Mouse (Mus musculus) midbrain, embryonic 10.5 days (tissue): ENCODE measurements around the gene Zfp984. TPM values are rescaled to one million over a fixed set of nuclear protein-coding genes. Genes with fewer than 3 reads are reported as not detected.
A peak's percentile ranks its signal among the peaks of the same experiment; 100 is the strongest.
"Not testable (repeated sequence)": the region's sequence is repeated elsewhere in the genome, so short reads cannot be mapped to it uniquely, and the experiment has no call there.

Experiments used
- DNase-seq: peaks from one replicate; pipeline ENCODE4 v3.0.0-alpha.2; 2017; ENCODE audit warnings: low spot score
- H3K27ac ChIP-seq: fragments of 300-500 bp; sonication (generic); replicated peaks from 2 replicates; pipeline ENCODE4 v1.5.1; 2016; ENCODE audit warnings: mild to moderate bottlenecking
- H3K27me3 ChIP-seq: fragments of 300-500 bp; sonication (generic); 2 replicates; pipeline ENCODE4 v1.6.1; 2016; ENCODE audit warnings: low read depth, mild to moderate bottlenecking; ENCODE audit not compliant: poor library complexity, severe bottlenecking
- H3K36me3 ChIP-seq: fragments of 300-500 bp; sonication (generic); 2 replicates; pipeline ENCODE4 v1.6.1; 2016; ENCODE audit warnings: mild to moderate bottlenecking, moderate library complexity
- H3K4me1 ChIP-seq: fragments of 300-500 bp; sonication (generic); 2 replicates; pipeline ENCODE4 v1.6.1; 2016
- H3K4me3 ChIP-seq: fragments of 300-500 bp; sonication (generic); 2 replicates; pipeline ENCODE4 v1.5.1; 2016; ENCODE audit warnings: mild to moderate bottlenecking, moderate library complexity
- H3K9me3 ChIP-seq: fragments of 300-500 bp; sonication (generic); replicated peaks from 2 replicates; pipeline ENCODE4 v1.6.1; 2016; ENCODE audit warnings: mild to moderate bottlenecking
- WGBS: fragments of 180-500 bp; shearing (Covaris S2); methylation state at CpG from one replicate; pipeline ENCODE4 v1.1.7; 2016; 5-methylcytosine and 5-hydroxymethylcytosine counted together
- polyA plus RNA-seq: library from polyadenylated mRNA; unstranded; fragments of >200 nt; fragmentation: Nextera tagmentation; extraction: Ambion mirVana; gene quantifications from 2 replicates; pipeline ENCODE4 v1.2.1, GENCODE M21; 2016

The Zfp984 gene
- 5.8 and 7.4 TPM in 2 replicates for polyA plus RNA-seq

DNA sequence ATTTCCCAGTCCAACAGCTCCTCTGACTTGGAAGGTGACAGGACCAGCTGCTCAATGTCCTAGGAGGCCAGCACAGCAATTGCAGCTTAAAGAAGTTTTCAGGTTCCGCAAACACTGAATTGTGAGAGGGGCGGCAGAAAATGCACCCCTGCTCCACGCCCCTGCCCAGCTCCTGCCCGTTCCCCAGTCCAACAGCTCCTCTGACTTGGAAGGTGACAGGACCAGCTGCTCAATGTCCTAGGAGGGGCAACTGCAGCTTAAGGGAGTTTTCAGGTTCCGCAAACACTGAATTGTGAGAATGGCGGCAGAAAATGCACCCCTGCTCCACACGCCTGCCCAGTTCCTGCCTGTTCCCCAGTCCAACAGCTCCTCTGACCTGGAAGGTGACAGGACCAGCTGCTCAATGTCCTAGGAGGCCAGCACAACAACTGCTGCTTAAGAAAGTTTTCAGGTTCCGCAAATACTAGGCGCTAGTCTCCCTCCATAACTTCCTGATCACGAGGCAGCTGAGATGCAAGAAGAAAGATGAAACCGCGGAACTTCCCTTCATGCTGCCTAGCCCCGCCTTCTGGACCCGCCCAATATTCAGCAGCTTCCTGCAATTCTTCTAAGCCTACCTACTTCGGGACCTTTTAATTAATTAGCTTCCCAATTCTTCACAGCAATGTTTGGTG lies at the start of gene Zfp984:
Zfp984 (minus strand) TSS at position 497 of the 674 bp plus-strand sequence.
- H3K27me3 ChIP-seq, H3K4me1 ChIP-seq: not testable (repeated sequence)
- Histone ChIP-seq H3K27ac (peak within 1 kb of the TSS; percentile 79), H3K9me3 (peaks cover 12% of the 10 kb centered on the region), H3K36me3 (peaks cover 15% of the 10 kb centered on the region), H3K4me3 (peak within 1 kb of the TSS; percentile 62)
- peak; percentile 55 for DNase-seq
- WGBS, result 16% methylated on average over 15 of the region's 15 CpGs

DNA sequence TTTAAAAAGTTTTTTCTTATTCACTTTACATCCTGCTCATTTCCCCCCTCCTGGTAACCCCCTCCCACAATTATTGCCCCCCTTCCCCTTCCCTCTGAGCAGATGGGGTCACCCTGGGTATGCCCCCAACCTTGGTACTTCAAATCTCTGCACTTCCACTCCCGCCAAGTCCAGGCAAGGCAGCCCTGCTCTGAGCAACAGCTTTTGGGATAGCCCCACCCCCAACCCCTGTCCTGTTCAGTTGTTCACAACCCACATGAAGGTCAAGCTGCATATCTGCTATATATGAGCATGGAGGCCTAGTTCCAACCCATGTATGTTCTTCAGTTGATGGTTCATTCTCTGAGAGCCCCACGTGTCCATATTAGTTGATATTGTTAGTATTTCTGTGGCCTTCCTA lies 41.2 kb upstream of the Zfp984 start:
- 86% methylated on average over 2 of the region's 2 CpGs for WGBS
- H3K4me3 ChIP-seq, result no peak overlapping the region
- H3K4me1 ChIP-seq, result peaks cover 14% of the 10 kb centered on the region
- no peak for DNase-seq
- no peak overlapping the region for H3K27ac ChIP-seq
- H3K27me3 ChIP-seq, result no peaks in the 10 kb centered on the region
- H3K36me3 ChIP-seq, result peaks cover 4% of the 10 kb centered on the region
- H3K9me3 ChIP-seq, result no peaks in the 10 kb centered on the region

DNA sequence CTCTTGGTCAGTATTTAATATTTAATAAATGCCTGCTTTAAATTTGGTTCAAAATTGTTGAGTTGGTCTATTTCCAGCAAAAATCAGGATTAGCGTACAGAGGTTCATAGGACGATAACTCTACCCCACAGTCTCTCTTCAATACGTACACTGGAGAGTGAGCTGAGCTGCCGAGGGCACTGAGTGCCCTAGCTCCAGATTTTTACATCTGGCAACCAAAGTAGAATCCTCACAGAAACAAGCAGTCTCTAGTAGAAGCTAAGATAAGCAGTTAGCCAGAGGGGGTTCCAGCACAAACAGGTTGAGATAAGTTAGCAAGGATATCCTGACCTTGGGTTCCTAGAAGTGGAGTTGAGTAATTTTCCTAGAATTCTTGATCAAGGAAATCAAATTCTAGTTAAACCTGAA lies 39.0 kb upstream of the Zfp984 start:
- DNase-seq, result no peak
- peak overlapping the region; percentile 85 for H3K4me3 ChIP-seq
- WGBS, result 8% methylated on average over 4 of the region's 4 CpGs
- peaks cover 20% of the 10 kb centered on the region for H3K36me3 ChIP-seq
- H3K4me1 ChIP-seq, result peaks cover 14% of the 10 kb centered on the region
- peaks cover 5% of the 10 kb centered on the region; the same call in 1 of the 2 replicates for H3K9me3 ChIP-seq
- peak overlapping the region; percentile 83 for H3K27ac ChIP-seq
- no peaks in the 10 kb centered on the region for H3K27me3 ChIP-seq

DNA sequence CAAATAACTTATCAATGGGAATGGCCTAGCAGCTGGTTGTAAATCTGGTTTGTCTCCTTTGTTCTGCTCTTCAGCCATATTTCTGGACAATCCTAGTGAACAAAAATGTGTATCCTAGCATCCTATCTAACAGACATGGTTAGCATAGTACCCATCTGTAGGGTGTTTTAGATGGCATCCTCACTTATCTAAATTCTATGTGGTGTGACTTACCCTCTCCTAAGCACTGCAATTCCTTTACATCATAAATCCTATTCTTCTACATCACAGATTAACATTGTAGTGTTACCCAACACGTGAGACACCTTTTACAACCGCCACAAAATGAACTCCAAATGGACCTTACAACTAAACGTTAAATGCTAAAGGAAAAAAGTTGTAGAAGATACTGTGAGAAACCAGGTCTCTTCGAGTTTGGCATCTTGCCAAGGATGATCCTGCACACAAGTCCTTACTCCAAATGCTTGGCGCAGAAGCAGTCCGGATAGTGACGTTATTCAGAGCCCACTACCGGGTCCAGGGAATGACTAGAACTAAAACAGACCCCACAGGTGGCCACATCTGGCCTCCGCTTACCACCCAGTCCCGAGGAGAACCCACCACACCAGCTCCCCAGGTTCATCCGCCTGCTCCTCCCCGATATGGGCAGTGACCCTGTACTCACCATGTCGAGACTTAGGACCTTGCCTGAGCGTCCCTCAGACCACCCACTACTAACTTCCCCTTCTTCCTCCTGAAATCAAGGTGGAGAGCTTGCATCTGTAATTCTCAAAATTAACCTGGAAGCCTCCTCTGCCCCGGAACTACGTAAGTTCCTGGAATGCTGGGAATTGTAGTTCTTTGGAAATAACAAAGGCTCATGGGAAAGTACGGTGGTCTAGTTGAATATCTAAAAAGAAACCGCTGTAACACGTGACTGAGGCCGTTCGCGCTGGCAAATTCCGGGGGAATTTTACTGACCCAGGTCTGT lies 38.3 kb upstream of the Zfp984 start, which contains the start of gene Zfp933:
Zfp933 (minus strand) TSS at position 753 of the 970 bp plus-strand sequence.
- Histone ChIP-seq H3K27ac (peak within 1 kb of the TSS; percentile 83), H3K27me3 (no peaks in the 10 kb centered on the region), H3K9me3 (peaks cover 12% of the 10 kb centered on the region), H3K4me3 (peak within 1 kb of the TSS; percentile 85), H3K36me3 (peaks cover 27% of the 10 kb centered on the region), H3K4me1 (peaks cover 14% of the 10 kb centered on the region)
- peak; percentile 60 for DNase-seq
- 5% methylated on average over 23 of the region's 23 CpGs for WGBS

DNA sequence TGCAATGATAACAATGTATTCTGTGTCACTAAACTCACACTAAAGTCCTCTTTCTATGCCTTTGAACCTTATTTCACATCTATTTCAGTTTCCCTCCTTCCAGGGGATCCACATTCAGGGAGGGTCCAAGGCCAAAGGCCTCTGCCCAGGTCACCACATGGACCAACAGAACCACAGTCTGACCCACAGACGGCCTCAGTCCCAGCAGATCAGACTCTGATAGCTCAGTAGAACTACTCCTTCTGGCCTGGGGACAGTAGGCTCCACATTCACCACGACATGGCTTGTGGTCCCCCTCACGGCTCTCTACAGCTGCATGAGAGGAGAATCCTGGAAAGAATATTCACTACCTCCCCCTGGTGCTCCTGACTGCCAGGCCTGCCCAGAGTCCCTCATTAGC lies 33.3 kb upstream of the Zfp984 start:
- Histone ChIP-seq H3K36me3 (peaks cover 55% of the 10 kb centered on the region), H3K9me3 (peaks cover 38% of the 10 kb centered on the region), H3K4me1 (peaks cover 7% of the 10 kb centered on the region), H3K4me3 (no peak overlapping the region), H3K27ac (no peak overlapping the region), H3K27me3 (no peaks in the 10 kb centered on the region)
- DNase-seq, result no peak
- WGBS, result 96% methylated on average over 3 of the region's 3 CpGs

DNA sequence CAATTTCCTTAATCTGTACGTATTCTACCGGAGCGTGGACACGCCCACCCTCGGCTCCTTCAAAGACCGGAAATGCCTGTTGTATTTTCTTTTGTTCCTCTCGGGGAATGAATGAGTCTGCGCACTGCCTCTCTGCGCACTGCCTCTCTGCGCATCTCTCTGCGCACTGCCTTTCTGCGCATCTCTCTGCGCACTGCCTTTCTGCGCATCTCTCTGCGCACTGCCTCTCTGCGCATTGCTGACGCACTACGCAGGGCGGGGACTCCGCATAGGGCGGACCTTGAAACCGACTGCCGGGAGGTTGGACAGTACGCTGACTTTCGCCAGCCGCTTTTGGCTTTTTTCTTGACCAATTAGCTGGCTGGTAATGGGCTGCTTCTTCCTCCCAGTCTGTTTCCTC lies 29.7 kb upstream of the Zfp984 start:
- H3K4me3 ChIP-seq, H3K27ac ChIP-seq, H3K4me1 ChIP-seq, DNase-seq, H3K27me3 ChIP-seq: not testable (repeated sequence)
- 96% methylated on average over 21 of the region's 26 CpGs for WGBS
- Histone ChIP-seq H3K36me3 (peaks cover 42% of the 10 kb centered on the region), H3K9me3 (peaks cover 41% of the 10 kb centered on the region)

DNA sequence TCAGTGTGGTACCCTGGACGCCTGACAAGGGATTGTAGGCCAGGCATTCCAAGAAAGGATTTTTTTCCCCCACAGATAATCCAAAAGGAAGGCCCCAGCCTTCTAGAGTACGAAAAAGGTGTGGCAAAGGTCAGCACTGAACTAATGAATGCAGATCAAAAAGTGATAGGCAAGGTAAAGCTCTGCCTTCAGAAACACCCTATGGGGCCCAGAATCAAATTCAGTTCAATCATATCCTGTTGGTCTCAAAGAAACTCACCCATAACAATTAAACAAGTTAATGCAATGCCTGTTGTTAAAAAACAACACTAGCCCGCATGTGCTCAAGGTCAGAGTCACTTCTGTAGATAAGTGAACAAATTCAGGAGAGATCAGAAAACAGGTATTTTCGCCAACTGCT lies 14.8 kb upstream of the Zfp984 start:
- no peak for DNase-seq
- Histone ChIP-seq H3K4me3 (no peak overlapping the region), H3K36me3 (peaks cover 75% of the 10 kb centered on the region), H3K27me3 (no peaks in the 10 kb centered on the region), H3K9me3 (peaks cover 94% of the 10 kb centered on the region), H3K27ac (no peak overlapping the region), H3K4me1 (no peaks in the 10 kb centered on the region)
- 94% methylated on average over 4 of the region's 4 CpGs for WGBS

DNA sequence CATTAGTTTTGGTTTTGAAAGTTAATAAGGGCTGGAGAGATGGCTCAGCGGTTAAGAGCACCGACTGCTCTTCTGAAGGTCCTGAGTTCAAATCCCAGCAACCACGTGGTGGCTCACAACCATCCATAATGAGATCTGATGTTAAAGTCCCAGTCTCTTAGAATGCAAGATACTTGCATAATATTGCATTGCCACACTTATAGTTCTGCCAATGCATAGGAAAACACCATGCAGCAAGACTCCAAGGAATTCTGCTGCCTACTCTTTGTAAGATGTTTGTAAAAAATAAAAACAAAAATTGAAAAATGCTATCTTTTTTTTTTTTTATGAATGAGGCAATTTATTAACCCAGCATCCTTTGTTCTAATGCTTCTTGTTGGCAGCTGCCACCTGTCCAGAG lies 11.8 kb upstream of the Zfp984 start:
- WGBS, result 93% methylated on average over 3 of the region's 3 CpGs
- H3K9me3 ChIP-seq, result peaks cover 76% of the 10 kb centered on the region

DNA sequence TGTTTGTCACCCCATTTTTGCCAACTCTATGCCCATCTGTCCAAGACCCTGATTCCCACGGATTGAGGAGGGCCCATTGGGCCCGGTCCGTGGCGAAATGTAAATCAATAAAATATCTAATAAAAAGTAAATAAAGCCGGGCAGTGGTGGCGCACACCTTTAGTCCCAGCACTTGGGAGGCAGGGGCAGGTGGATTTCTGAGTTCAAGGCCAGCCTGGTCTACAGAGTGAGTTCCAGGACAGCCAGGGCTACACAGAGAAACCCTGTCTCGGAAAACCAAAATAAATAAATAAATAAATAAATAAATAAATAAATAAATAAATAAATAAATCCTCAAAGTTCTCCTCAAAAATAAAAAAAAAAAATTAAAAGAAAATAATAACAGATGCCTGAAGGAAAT lies 10.1 kb upstream of the Zfp984 start:
- peaks cover 29% of the 10 kb centered on the region for H3K36me3 ChIP-seq
- H3K27me3 ChIP-seq, H3K27ac ChIP-seq, H3K4me3 ChIP-seq, H3K4me1 ChIP-seq, DNase-seq: not testable (repeated sequence)
- H3K9me3 ChIP-seq, result peaks cover 61% of the 10 kb centered on the region
- WGBS, result 83% methylated on average over 7 of the region's 7 CpGs

More for the DNA sequence above, 11.8 kb upstream of the Zfp984 start:
- H3K4me3 ChIP-seq, H3K27ac ChIP-seq, H3K27me3 ChIP-seq, DNase-seq, H3K4me1 ChIP-seq: not testable (repeated sequence)
- peaks cover 46% of the 10 kb centered on the region for H3K36me3 ChIP-seq

DNA sequence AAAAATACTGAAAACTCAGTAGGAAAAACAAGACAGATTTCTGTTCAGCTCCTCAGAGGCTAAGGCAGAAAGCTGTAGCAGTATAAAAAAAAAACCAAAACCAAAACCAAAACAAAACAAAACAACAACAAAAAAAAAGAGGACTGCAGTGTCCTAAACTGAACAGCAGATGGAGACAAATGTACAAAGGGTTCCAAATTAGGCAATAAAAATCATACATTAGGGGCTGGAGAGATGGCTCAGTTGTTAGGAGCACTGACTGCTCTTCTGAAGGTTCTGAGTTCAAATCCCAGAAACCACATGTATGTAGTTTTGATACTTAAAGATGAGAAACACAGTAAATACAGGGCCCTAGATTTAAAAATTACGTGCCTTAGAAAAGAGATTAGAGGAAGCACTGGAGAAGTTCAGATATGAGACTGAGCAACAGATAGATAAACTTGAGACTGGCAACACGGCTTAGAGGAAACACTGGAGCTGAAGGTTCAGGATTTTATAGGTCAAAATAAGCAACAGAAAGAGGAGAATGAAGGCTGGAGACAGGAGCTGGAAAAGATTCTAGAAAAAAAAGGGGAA lies 5.1 kb upstream of the Zfp984 start:
- DNase-seq, result no peak
- Histone ChIP-seq H3K27me3 (no peaks in the 10 kb centered on the region), H3K36me3 (no peaks in the 10 kb centered on the region), H3K4me1 (no peaks in the 10 kb centered on the region), H3K9me3 (peaks cover 18% of the 10 kb centered on the region), H3K27ac (no peak overlapping the region), H3K4me3 (no peak overlapping the region)
- 86% methylated on average over 2 of the region's 2 CpGs for WGBS

DNA sequence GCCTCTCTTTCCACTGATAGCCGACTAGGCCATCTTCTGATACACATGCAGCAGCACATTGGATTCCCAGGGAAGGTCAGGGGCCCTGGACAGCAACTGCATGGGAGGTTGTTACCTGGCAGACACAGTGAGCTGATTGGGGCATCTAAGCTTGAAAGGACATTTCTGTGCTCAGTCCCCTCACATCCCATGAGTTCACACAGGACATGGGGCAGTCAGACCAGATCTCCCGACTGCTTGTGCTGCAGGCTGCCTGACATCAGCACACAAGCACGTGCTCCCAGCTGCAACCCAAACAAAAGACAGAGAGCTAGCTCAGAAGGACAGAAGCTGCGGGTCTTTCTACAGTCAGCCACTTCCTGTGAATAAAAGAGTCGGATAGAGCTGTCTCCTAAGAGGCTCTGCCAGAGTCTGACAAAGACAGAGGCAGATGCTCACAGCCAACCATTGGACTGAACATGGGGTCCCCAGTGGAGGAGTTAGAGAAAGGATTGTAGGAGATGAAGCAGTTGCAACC lies 3.7 kb upstream of the Zfp984 start:
- Histone ChIP-seq H3K27ac (no peak overlapping the region), H3K4me1 (peaks cover 9% of the 10 kb centered on the region), H3K9me3 (peaks cover 14% of the 10 kb centered on the region), H3K36me3 (no peaks in the 10 kb centered on the region), H3K4me3 (no peak overlapping the region), H3K27me3 (no peaks in the 10 kb centered on the region)
- DNase-seq, result no peak
- WGBS, result 53% methylated on average over 5 of the region's 5 CpGs

DNA sequence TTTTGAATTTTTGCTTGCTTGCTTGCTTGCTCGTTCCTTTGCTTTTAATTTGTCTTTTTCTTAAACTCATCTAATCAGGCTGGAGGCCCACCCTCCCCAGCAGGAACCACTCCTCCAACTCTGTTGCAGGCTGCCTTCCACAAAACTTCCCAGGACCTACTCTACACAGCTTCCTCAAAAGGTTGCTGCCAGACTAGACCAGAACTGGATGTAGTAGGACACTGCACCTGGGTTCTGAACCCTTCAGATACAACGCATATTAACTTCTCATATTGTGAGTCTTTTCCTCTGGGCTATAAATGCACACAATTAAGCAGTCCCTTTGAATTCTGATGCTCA lies 347 bp upstream of the Zfp984 start:
- Histone ChIP-seq H3K36me3 (peaks cover 11% of the 10 kb centered on the region; the same call in 1 of the 2 replicates), H3K27ac (peak overlapping the region; percentile 79; the same call in 1 of the 2 replicates), H3K4me3 (peak overlapping the region; percentile 62)
- H3K27me3 ChIP-seq, H3K4me1 ChIP-seq, H3K9me3 ChIP-seq, DNase-seq: not testable (repeated sequence)
- 44% methylated on average over 2 of the region's 2 CpGs for WGBS
